Mouse (Mus musculus) intestine, embryonic 14.5 days (tissue): Measurements from ENCODE around the gene Znhit1. TPM values are rescaled to one million over a fixed set of nuclear protein-coding genes. Genes with fewer than 3 reads are reported as not detected.

Experiments used
- ATAC-seq: fragments of 200-750 bp; cut with Nextera tagmentation; replicated peaks from 2 replicates; pipeline ENCODE4 v1.8.0; 2017; ENCODE audit warnings: low read depth, moderate number of reproducible peaks, moderate TSS enrichment, moderate library complexity; ENCODE audit not compliant: low FRiP score, low TSS enrichment
- DNase-seq: peaks from one replicate; pipeline ENCODE4 v3.0.0-alpha.2; 2018; ENCODE audit warnings: low spot score
- H3K27ac ChIP-seq: fragments of 300-500 bp; sonication (generic); 2 replicates; pipeline ENCODE4 v1.5.1; 2014; ENCODE audit warnings: low read depth, mild to moderate bottlenecking, control low read depth
- H3K27me3 ChIP-seq: fragments of 300-500 bp; sonication (generic); replicated peaks from 2 replicates; pipeline ENCODE4 v1.6.1; 2014; ENCODE audit warnings: low read length, control low read depth; ENCODE audit not compliant: control insufficient read depth, insufficient read depth
- H3K36me3 ChIP-seq: fragments of 300-500 bp; sonication (generic); 2 replicates; pipeline ENCODE4 v1.6.1; 2014; ENCODE audit warnings: low read length, control low read depth; ENCODE audit not compliant: control insufficient read depth, insufficient read depth
- H3K4me1 ChIP-seq: fragments of 300-500 bp; sonication (generic); replicated peaks from 2 replicates; pipeline ENCODE4 v1.6.1; 2014; ENCODE audit warnings: low read length, control low read depth, mixed read lengths; ENCODE audit not compliant: control insufficient read depth, insufficient read depth
- H3K4me2 ChIP-seq: fragments of 300-500 bp; sonication (generic); 2 replicates; pipeline ENCODE4 v1.6.1; 2014; ENCODE audit warnings: low read length
- H3K4me3 ChIP-seq: fragments of 300-500 bp; sonication (generic); 2 replicates; pipeline ENCODE4 v1.5.1; 2014; ENCODE audit warnings: low read depth, low read length, control low read depth, mixed read lengths
- H3K9ac ChIP-seq: fragments of 300-500 bp; sonication (generic); 2 replicates; pipeline ENCODE4 v1.6.1; 2014; ENCODE audit warnings: mild to moderate bottlenecking, low read length
- H3K9me3 ChIP-seq: fragments of 300-500 bp; sonication (generic); 2 replicates; pipeline ENCODE4 v1.6.1; 2016; ENCODE audit warnings: low read length, control low read depth; ENCODE audit not compliant: control insufficient read depth
- WGBS: fragments of 180-500 bp; shearing (Covaris S2); extraction: QIAGEN DNeasy Blood & Tissue Kit; methylation state at CpG from one replicate; pipeline ENCODE4 v1.1.7; 2014; 5-methylcytosine and 5-hydroxymethylcytosine counted together
- polyA plus RNA-seq: library from polyadenylated mRNA; unstranded; fragments of >200 nt; fragmentation: Nextera tagmentation; extraction: Ambion mirVana; gene quantifications from 2 replicates; pipeline ENCODE4 v1.2.1, GENCODE M21; 2014

The Znhit1 gene
- polyA plus RNA-seq, 1 experiment from 2014 or later: 102 TPM

- peak overlapping the region; percentile 62 for H3K4me3 ChIP-seq
- H3K4me1 ChIP-seq: peaks cover 25% of the 10 kb centered on the region
- ATAC-seq: no peak
- DNase-seq: no peak
- H3K9me3 ChIP-seq: no peaks in the 10 kb centered on the region
- 74% methylated on average over 8 of the region's 8 CpGs for WGBS
- H3K9ac ChIP-seq: peak overlapping the region; percentile 62
- peak overlapping the region; percentile 63 for H3K4me2 ChIP-seq
- no peaks in the 10 kb centered on the region for H3K27me3 ChIP-seq
- 0 out of 2 replicates have a peak overlapping the region, but pooled peaks have one; percentile 66 for H3K27ac ChIP-seq
- H3K36me3 ChIP-seq: peaks cover 38% of the 10 kb centered on the region
Measured at GRCm38 (mm10) chr5:136962966-136963540, 24.8 kb downstream of the Znhit1 start.

DNA sequence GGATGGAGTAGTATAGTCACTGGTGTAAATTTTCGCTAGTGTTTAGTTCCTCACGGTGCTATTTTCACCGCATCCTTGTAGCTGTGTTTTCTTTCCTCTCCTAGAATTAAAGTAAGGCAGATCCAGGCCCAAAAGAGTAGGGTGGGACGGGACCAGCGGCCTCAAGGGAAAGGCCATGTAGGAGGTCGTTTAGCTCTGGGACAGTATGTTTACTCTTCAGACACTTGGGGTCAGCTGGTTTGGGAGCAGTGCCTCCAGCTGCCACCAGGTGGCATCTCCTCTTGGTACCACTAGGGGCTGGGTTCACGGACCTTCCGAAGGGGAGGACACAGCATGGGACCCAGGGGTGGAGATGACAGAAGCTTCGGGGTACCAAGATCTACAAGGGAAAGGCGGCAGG lies 25.3 kb downstream of the Znhit1 start:
- ATAC-seq: peak; percentile 50
- peak overlapping the region; percentile 62 for H3K4me3 ChIP-seq
- H3K4me1 ChIP-seq: peaks cover 25% of the 10 kb centered on the region
- no peaks in the 10 kb centered on the region for H3K9me3 ChIP-seq
- H3K36me3 ChIP-seq: peaks cover 35% of the 10 kb centered on the region
- peak overlapping the region; percentile 62 for H3K9ac ChIP-seq
- peak overlapping the region; percentile 63 for H3K4me2 ChIP-seq
- under 1% methylated on average over 10 of the region's 10 CpGs for WGBS
- peak; percentile 91 for DNase-seq
- no peaks in the 10 kb centered on the region for H3K27me3 ChIP-seq
- peak overlapping the region; percentile 66 for H3K27ac ChIP-seq

- no peaks in the 10 kb centered on the region for H3K9me3 ChIP-seq
- H3K4me2 ChIP-seq: peak overlapping the region; percentile 63
- H3K4me1 ChIP-seq: peaks cover 25% of the 10 kb centered on the region
- peaks cover 35% of the 10 kb centered on the region for H3K36me3 ChIP-seq
- H3K4me3 ChIP-seq: peak overlapping the region; percentile 62
- under 1% methylated on average over 20 of the region's 20 CpGs for WGBS
- DNase-seq (peak; percentile 98), ATAC-seq (peak; percentile 86)
- no peaks in the 10 kb centered on the region for H3K27me3 ChIP-seq
- H3K9ac ChIP-seq: peak overlapping the region; percentile 62
- H3K27ac ChIP-seq: peak overlapping the region; percentile 66
Measured at GRCm38 (mm10) chr5:136961983-136962461, 25.8 kb downstream of the Znhit1 start.

GRCm38 (mm10) chr5:136961334-136961982 lies 26.4 kb downstream of the Znhit1 start:
- Histone ChIP-seq H3K4me3 (peak overlapping the region; percentile 62), H3K9ac (peak overlapping the region; percentile 62), H3K9me3 (no peaks in the 10 kb centered on the region), H3K4me2 (peak overlapping the region; percentile 63), H3K27ac (peak overlapping the region; percentile 66), H3K36me3 (peaks cover 35% of the 10 kb centered on the region), H3K27me3 (no peaks in the 10 kb centered on the region), H3K4me1 (peaks cover 20% of the 10 kb centered on the region)
- WGBS: 25% methylated on average over 5 of the region's 5 CpGs
- ATAC-seq (peak; percentile 16; the same call in 1 of the 2 replicates), DNase-seq (no peak)

DNA sequence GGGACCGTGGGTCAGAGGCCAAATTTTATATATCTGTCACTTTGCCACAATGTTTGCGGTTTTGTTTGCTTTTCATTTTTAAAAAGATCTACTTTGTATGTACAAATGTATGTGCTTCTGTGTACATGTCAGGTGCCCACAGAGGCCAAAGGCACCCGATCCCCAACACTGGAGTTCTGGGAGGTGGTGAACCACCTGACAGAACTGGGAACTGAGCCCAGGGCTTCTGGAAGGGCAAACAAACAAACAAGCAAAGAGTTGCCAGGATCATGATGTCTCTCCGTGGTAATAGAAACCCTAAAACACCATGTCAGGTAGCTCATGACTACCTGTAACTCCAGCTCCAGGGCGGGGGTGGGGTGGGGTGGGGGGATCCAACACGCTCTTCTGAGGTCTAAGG lies 27.8 kb downstream of the Znhit1 start:
- H3K4me3 ChIP-seq: no peak overlapping the region
- H3K9me3 ChIP-seq: no peaks in the 10 kb centered on the region
- peaks cover 7% of the 10 kb centered on the region; the same call in 1 of the 2 replicates for H3K4me1 ChIP-seq
- H3K9ac ChIP-seq: no peak overlapping the region
- DNase-seq (no peak), ATAC-seq (no peak)
- 93% methylated on average over 6 of the region's 6 CpGs for WGBS
- H3K4me2 ChIP-seq: no peak overlapping the region
- no peaks in the 10 kb centered on the region for H3K27me3 ChIP-seq
- H3K27ac ChIP-seq: no peak overlapping the region
- H3K36me3 ChIP-seq: peaks cover 21% of the 10 kb centered on the region

DNA sequence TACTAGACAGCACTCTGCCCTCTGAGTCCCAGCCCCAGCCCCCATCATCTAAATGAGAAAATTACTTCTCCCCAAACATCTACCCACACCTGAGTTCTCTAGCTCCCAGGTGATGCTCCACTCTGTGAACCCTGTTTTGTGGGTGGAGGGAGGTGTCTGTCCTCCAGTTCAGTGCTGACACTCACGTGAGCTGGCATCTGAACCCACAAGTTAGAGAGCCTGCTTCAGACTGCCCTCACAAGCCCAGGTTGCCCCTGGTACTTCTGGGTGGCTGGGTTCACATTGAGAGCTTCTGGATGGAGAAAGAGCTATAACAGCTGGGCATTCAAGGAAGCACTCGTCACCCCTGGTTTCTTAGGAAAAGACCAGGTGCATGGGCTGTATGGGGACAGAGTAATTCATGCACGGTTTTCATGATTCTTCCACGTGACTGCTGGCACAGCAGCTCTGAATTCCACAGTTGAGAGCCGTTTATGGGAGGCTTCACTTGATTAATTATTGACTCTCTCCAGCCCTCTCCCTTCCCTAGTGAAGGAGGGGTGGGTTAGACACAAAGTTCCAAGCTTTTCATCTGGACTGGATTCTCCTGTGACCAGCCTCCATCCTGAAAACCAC lies 28.7 kb downstream of the Znhit1 start:
- Histone ChIP-seq H3K4me3 (no peak overlapping the region), H3K27ac (peak overlapping the region; percentile 66), H3K9me3 (no peaks in the 10 kb centered on the region), H3K4me1 (peaks cover 12% of the 10 kb centered on the region), H3K27me3 (no peaks in the 10 kb centered on the region), H3K9ac (no peak overlapping the region), H3K4me2 (no peak overlapping the region), H3K36me3 (peaks cover 12% of the 10 kb centered on the region)
- DNase-seq (no peak), ATAC-seq (0 out of 2 replicates have a peak, but pooled peaks have one; percentile 18)
- WGBS: 39% methylated on average over 5 of the region's 5 CpGs

DNA sequence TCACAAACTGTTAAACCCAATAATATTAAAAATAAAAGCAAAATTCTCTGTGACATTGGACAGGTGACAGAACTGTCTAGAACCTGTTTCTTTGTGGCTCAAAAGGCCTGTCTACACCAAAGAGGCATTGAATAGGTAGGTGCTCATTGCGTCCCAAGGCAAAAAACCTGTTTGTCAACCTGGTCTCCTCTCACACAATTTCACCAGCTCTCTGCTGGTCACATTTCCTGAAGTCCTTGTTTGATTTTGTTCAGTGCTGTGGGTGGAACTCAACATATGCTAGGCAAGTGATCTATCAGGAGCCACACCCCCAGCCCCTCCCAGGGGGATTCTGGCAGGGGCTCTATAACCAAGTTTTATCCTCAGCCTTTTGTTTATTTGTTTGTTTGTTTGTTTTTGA lies 30.6 kb downstream of the Znhit1 start:
- ATAC-seq: no peak
- Histone ChIP-seq H3K4me3 (no peak overlapping the region), H3K4me1 (peaks cover 14% of the 10 kb centered on the region), H3K4me2 (no peak overlapping the region), H3K27me3 (no peaks in the 10 kb centered on the region), H3K27ac (no peak overlapping the region), H3K36me3 (no peaks in the 10 kb centered on the region), H3K9ac (no peak overlapping the region), H3K9me3 (no peaks in the 10 kb centered on the region)
- no peak for DNase-seq
- 93% methylated on average over 1 of the region's 1 CpGs for WGBS

DNA sequence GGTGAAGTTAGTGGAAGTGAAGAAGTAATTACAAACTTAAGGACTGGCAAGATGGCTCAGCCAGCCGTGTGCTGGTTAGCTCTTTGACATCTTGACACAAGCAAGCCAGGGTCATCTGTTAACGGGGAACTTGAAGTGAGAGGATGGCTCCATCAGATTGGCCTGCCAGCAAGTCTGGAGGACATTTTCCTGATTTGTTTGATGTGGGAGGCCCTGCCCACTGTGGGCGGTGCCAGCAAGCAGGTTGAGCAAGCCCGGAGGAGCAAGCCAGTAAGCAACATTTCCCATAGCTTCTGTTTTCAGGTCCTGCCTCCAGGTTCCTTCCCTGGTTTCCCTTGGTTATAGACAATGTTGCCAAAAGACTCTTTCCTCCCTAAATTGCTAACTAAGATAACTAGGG lies 32.2 kb downstream of the Znhit1 start:
- Histone ChIP-seq H3K4me2 (no peak overlapping the region), H3K4me3 (no peak overlapping the region), H3K4me1 (peaks cover 10% of the 10 kb centered on the region), H3K9me3 (no peaks in the 10 kb centered on the region), H3K27ac (no peak overlapping the region), H3K36me3 (no peaks in the 10 kb centered on the region), H3K9ac (no peak overlapping the region), H3K27me3 (no peaks in the 10 kb centered on the region)
- ATAC-seq (no peak), DNase-seq (no peak)
- 74% methylated on average over 4 of the region's 4 CpGs for WGBS
